Mouse (Mus musculus) hindbrain, embryonic 16.5 days (tissue): ENCODE results near the gene Tespa1. TPM values are rescaled to one million over a fixed set of nuclear protein-coding genes. Genes with fewer than 3 reads are reported as not detected.
"Not testable (repeated sequence)": the region's sequence is repeated elsewhere in the genome, so short reads cannot be mapped to it uniquely, and the experiment has no call there.

Experiments
- ATAC-seq: fragments of 200-750 bp; cut with Nextera tagmentation; 2 replicates; pipeline ENCODE4 v1.8.0; 2017; ENCODE audit warnings: moderate TSS enrichment, moderate library complexity
- H3K27ac ChIP-seq: fragments of 300-500 bp; sonication (generic); 2 replicates; pipeline ENCODE4 v1.5.1; 2014; ENCODE audit warnings: low read depth, mild to moderate bottlenecking, control low read depth, low read length, moderate library complexity
- H3K27me3 ChIP-seq: fragments of 300-500 bp; sonication (generic); replicated peaks from 2 replicates; pipeline ENCODE4 v1.6.1; 2014; ENCODE audit warnings: low read length; ENCODE audit not compliant: control insufficient read depth, insufficient read depth
- H3K36me3 ChIP-seq: fragments of 300-500 bp; sonication (generic); 2 replicates; pipeline ENCODE4 v1.6.1; 2014; ENCODE audit warnings: mild to moderate bottlenecking, low read length, moderate library complexity, mixed read lengths; ENCODE audit not compliant: control insufficient read depth, insufficient read depth
- H3K4me1 ChIP-seq: fragments of 300-500 bp; sonication (generic); 2 replicates; pipeline ENCODE4 v1.6.1; 2014; ENCODE audit warnings: low read depth, low read length; ENCODE audit not compliant: control insufficient read depth, insufficient read depth
- H3K4me2 ChIP-seq: fragments of 300-500 bp; sonication (generic); 2 replicates; pipeline ENCODE4 v1.6.1; 2014; ENCODE audit warnings: mild to moderate bottlenecking, low read length, control low read depth, moderate library complexity
- H3K4me3 ChIP-seq: fragments of 300-500 bp; sonication (generic); 2 replicates; pipeline ENCODE4 v1.5.1; 2014; ENCODE audit warnings: mild to moderate bottlenecking, low read length, control low read depth, moderate library complexity
- H3K9ac ChIP-seq: fragments of 300-500 bp; sonication (generic); 2 replicates; pipeline ENCODE4 v1.6.1; 2014; ENCODE audit warnings: low read depth, mild to moderate bottlenecking, control low read depth, low read length, moderate library complexity
- H3K9me3 ChIP-seq: fragments of 300-500 bp; sonication (generic); 2 replicates; pipeline ENCODE4 v1.6.1; 2014; ENCODE audit warnings: mild to moderate bottlenecking, low read length, moderate library complexity; ENCODE audit not compliant: control insufficient read depth
- WGBS: fragments of 180-500 bp; shearing (Covaris S2); extraction: QIAGEN DNeasy Blood & Tissue Kit; methylation state at CpG from one replicate; pipeline ENCODE4 v1.1.7; 2014; 5-methylcytosine and 5-hydroxymethylcytosine counted together
- polyA plus RNA-seq: library from polyadenylated mRNA; unstranded; fragments of >200 nt; fragmentation: Nextera tagmentation; extraction: Ambion mirVana; gene quantifications from 2 replicates; pipeline ENCODE4 v1.2.1, GENCODE M21; 2015

The Tespa1 gene
- polyA plus RNA-seq, 1 experiment from 2014 or later, result 0.09 TPM

DNA sequence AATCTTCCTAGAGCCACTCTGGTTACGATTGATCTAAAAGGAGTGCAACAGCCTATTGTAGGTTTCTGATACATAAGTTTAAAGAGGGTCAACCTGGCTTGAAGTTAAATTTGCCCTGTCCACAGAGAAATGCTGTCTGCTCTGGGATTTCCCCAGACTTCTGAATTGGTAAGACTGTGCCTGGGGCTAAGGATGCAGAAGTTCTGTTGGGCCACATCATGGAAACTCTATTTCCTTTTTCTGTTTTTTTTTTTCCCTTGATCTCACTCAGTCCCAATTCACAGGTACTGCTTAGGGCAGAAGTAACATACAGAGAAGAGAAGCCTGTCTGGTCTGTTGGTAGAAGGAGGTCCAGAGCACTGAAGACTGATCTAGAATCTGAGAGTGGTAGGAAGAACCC lies 8.0 kb downstream of the Tespa1 start:
- Histone ChIP-seq H3K9ac (no peak overlapping the region), H3K4me1 (no peaks in the 10 kb centered on the region), H3K4me3 (no peak overlapping the region), H3K27ac (no peak overlapping the region), H3K27me3 (no peaks in the 10 kb centered on the region), H3K4me2 (no peak overlapping the region), H3K36me3 (no peaks in the 10 kb centered on the region), H3K9me3 (no peaks in the 10 kb centered on the region)
- 92% methylated on average over 1 of the region's 1 CpGs for WGBS
- no peak for ATAC-seq

DNA sequence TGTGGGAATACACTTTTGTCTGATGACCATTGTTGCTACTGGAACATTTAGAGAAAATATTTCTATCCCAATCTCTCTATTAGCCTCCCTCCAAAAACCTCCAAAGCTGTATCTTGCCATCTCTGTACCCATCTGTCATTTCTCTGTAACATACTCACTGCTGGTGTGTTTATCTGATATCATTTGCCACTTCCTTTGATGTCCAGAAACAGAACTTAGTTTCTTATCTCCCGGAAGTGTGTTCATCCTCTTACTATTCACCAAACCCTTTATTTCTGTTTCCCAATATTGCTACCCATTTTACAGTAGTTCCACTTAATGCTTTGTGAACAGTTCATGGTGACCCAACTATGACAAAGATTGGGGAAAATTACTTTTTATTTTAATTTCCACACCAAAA lies 13.7 kb downstream of the Tespa1 start:
- H3K4me2 ChIP-seq, result no peak overlapping the region
- no peak overlapping the region for H3K4me3 ChIP-seq
- no peaks in the 10 kb centered on the region for H3K9me3 ChIP-seq
- WGBS, result 81% methylated on average over 1 of the region's 1 CpGs
- H3K4me1 ChIP-seq, result no peaks in the 10 kb centered on the region
- H3K36me3 ChIP-seq, result no peaks in the 10 kb centered on the region
- no peak overlapping the region for H3K27ac ChIP-seq
- no peak for ATAC-seq
- no peak overlapping the region for H3K9ac ChIP-seq
- H3K27me3 ChIP-seq, result no peaks in the 10 kb centered on the region

DNA sequence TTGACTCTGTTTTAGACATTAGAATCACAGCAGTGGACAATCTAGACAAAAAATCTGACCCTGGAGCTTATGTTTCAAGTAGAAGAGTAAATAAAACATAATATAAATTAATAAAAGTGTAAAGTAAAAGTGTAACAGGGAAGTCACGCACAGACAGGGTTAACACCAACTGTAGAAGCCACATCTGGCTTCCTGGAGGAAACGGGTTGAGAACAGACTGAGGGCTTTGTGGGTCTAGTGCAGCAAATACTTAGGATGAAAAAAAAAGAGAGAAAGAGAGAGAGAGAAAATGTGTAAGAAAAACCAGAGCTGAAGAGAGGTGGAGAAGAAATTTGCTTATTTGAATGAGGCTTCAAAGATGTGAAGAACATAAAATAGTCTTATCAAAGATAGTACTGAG lies 14.9 kb downstream of the Tespa1 start:
- H3K27me3 ChIP-seq, result no peaks in the 10 kb centered on the region
- H3K4me1 ChIP-seq, result no peaks in the 10 kb centered on the region
- H3K4me3 ChIP-seq, result no peak overlapping the region
- H3K4me2 ChIP-seq, result no peak overlapping the region
- no peak for ATAC-seq
- WGBS, result 79% methylated on average over 2 of the region's 2 CpGs
- no peaks in the 10 kb centered on the region for H3K9me3 ChIP-seq
- H3K36me3 ChIP-seq, result no peaks in the 10 kb centered on the region
- no peak overlapping the region for H3K27ac ChIP-seq
- no peak overlapping the region for H3K9ac ChIP-seq

DNA sequence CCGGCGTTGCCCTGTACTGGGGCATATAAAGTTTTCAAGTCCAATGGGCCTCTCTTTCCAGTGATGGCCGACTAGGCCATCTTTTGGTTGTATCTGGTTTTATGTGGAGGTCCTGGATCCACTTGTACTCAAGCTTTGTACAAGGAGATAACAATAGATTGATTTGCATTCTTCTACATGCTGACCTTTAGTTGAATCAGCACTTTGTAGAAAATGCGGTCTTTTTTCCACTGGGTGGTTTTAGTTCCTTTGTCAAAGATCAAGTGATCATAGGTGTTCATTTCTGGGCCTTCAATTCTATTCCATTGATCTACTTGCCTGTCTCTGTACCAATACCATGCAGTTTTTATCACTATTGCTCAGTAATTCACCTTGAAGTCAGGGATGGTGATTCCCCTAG lies 17.4 kb downstream of the Tespa1 start:
- H3K27me3 ChIP-seq, H3K4me3 ChIP-seq, H3K36me3 ChIP-seq, H3K9me3 ChIP-seq, H3K4me1 ChIP-seq, H3K9ac ChIP-seq, H3K4me2 ChIP-seq, H3K27ac ChIP-seq, ATAC-seq: not testable (repeated sequence)
- WGBS, result 91% methylated on average over 4 of the region's 4 CpGs

DNA sequence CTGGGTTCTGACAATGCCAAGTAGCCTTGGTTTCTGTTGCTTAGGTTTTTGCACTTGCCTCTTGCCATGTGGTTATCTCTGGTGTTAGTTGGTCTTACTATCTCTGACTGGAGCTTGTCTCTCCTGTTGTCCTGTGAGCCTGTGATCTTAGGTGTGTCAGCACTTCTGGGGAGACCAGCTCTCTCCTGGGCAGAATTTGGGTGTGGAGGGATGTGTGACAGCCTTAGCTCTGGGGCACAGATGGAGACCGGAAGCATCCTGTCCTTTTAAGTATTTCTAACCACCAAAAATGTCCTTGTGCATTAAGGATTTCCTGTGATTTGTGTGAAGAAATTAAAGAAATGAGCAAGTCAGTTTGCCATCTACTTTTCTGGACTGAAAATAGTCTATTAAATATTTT lies 21.4 kb downstream of the Tespa1 start:
- no peaks in the 10 kb centered on the region for H3K27me3 ChIP-seq
- H3K27ac ChIP-seq, result no peak overlapping the region
- no peak overlapping the region for H3K4me3 ChIP-seq
- no peak overlapping the region for H3K9ac ChIP-seq
- H3K4me1 ChIP-seq, result no peaks in the 10 kb centered on the region
- 100% methylated on average over 1 of the region's 1 CpGs for WGBS
- no peaks in the 10 kb centered on the region for H3K36me3 ChIP-seq
- no peak for ATAC-seq
- H3K9me3 ChIP-seq, result no peaks in the 10 kb centered on the region
- H3K4me2 ChIP-seq, result no peak overlapping the region

DNA sequence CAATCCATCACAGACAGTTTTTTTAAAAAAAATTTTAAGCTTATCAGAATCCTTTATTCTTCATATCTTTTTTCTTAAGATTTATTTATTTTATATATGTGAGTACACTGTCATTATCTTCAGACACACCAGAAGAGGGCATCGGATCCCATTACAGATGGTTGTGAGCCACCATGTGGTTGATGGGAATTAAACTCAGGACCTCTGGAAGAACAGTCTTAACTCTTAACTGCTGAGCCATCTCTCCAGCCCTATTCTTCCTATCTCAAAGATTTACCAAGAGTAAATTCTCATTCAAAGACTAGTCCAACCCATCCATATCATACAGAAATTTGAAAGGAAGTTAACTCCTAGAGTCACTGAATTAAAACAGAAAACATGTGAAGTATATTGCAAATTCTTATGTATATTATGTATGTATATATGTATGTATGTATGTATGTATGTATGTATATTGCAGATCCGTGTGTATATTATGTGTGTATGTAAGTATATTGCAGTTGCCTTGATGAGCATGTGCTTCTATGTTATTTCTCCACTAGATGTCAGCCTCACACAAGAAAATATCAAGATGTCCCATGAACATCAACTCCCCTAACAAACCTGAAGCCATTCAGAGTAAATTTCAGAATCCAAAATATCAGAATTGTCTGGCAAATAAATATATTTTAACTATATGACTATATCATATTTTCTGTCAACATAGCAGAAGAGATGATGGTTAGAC lies 40.9 kb downstream of the Tespa1 start:
- Histone ChIP-seq H3K4me1 (no peaks in the 10 kb centered on the region), H3K4me3 (no peak overlapping the region), H3K36me3 (no peaks in the 10 kb centered on the region), H3K9me3 (no peaks in the 10 kb centered on the region), H3K27ac (no peak overlapping the region), H3K9ac (no peak overlapping the region), H3K4me2 (no peak overlapping the region), H3K27me3 (no peaks in the 10 kb centered on the region)
- peak; percentile 85 for ATAC-seq
- WGBS, result 61% methylated on average over 2 of the region's 2 CpGs

DNA sequence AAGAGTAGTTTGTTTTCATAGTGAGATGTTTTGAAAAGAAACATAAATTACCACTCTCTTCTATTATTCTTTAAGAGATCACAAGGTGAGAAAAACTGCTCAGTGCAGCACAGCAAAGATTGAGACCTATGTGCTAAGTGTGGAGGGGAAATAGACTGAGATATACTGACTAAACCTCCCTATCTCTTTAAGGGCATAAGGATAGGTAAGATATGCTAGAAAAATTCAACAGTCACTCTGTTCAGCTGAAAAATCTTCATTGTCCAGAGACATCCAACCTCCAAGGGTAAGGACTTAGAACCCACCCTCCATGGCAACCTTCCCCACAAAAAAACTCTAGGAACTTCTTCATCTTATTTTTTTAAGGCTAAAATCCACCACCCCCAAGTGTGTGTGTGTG lies 42.1 kb downstream of the Tespa1 start:
- Histone ChIP-seq H3K4me1 (no peaks in the 10 kb centered on the region), H3K27ac (no peak overlapping the region), H3K4me3 (no peak overlapping the region), H3K4me2 (no peak overlapping the region), H3K36me3 (no peaks in the 10 kb centered on the region), H3K9me3 (no peaks in the 10 kb centered on the region), H3K9ac (no peak overlapping the region), H3K27me3 (no peaks in the 10 kb centered on the region)
- ATAC-seq, result no peak

DNA sequence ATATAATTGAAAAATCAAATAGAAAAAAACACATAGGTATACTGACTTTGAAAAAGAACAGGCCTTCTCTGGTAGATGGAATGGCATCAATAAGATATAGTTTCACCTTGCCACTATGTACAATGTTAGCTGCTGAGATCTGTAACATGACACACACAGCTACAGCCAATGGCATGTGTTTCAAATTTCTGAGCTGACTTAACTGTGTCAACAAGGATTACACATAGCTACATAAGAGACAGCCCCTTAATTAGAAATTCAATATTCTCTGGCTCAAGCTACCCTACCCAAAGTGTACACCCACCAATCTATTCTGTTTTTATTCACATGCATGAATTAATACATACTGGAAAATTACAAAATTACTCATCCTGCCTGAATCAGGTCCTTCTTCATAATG lies 45.7 kb downstream of the Tespa1 start:
- no peaks in the 10 kb centered on the region for H3K9me3 ChIP-seq
- no peak overlapping the region for H3K9ac ChIP-seq
- no peak for ATAC-seq
- no peaks in the 10 kb centered on the region for H3K27me3 ChIP-seq
- no peak overlapping the region for H3K27ac ChIP-seq
- no peak overlapping the region for H3K4me2 ChIP-seq
- no peaks in the 10 kb centered on the region for H3K4me1 ChIP-seq
- no peaks in the 10 kb centered on the region for H3K36me3 ChIP-seq
- H3K4me3 ChIP-seq, result no peak overlapping the region

DNA sequence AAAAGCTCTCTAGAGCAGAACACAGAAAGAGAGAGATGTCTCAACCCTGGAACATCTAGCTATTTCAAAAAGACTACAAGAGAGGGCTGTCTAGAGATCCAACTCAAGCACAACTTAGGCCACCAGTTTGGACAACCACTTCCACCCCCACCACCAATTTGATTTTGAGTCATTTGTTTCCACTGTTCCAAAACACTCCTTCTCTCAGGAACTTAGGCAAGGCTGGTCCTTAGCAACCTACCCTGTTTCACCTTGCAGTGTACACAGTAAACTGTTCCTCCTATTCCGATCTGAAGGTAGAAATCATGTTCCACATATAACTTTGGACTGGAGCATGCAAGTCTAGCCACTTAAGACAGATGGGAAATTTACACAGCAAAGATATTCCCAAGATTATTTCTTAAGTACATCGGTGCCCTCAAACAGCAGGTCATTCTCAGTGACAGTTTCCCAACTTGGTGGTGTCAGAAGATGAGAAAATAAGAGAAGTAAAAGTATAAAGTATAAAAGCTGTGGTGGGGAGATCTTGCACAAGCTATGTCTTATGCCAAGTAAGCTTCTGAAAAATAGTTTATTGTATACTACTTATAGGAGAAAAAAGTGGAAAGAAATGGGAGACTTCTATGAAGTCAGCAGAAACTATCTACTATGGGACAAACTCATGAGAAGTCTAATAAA lies 47.5 kb downstream of the Tespa1 start:
- Histone ChIP-seq H3K9me3 (no peaks in the 10 kb centered on the region), H3K4me3 (no peak overlapping the region), H3K9ac (no peak overlapping the region), H3K4me2 (no peak overlapping the region), H3K4me1 (no peaks in the 10 kb centered on the region), H3K36me3 (no peaks in the 10 kb centered on the region), H3K27me3 (no peaks in the 10 kb centered on the region), H3K27ac (no peak overlapping the region)
- no peak for ATAC-seq
- 88% methylated on average over 2 of the region's 2 CpGs for WGBS
